Mouse (Mus musculus): ENCODE measurements around the gene Tbc1d22b. TPM values are rescaled to one million over a fixed set of nuclear protein-coding genes. Genes with fewer than 3 reads are reported as not detected.
A peak's percentile ranks its signal among the peaks of the same experiment; 100 is the strongest.
"Not testable (repeated sequence)": the region's sequence is repeated elsewhere in the genome, so short reads cannot be mapped to it uniquely, and the experiment has no call there.

Tbc1d22b gene
- total and polyA plus RNA-seq, 2 experiments from 2014 or later = 29.3 to 38.8 TPM

- no peaks in the 10 kb centered on the region for H3K4me1 ChIP-seq (ENCODE audit: insufficient read depth)
- H3K4me2 ChIP-seq (ENCODE audit: low read depth) = no peak overlapping the region
- H3K27ac ChIP-seq (ENCODE audit: low read depth, low read length) = no peak overlapping the region
- no peaks in the 10 kb centered on the region for H3K36me3 ChIP-seq (ENCODE audit: insufficient read depth)
- ATAC-seq = no peak
- no peak overlapping the region for H3K9ac ChIP-seq
- H3K9me3 ChIP-seq (ENCODE audit: low read length) = no peaks in the 10 kb centered on the region
- 74% methylated on average over 12 of the region's 12 CpGs for WGBS
- H3K4me3 ChIP-seq (ENCODE audit: low read depth, low read length) = no peak overlapping the region
- TF ChIP-seq CTCF (IDR thresholded peaks at IDR 0.05; ENCODE audit: low read depth) = no peak
- DNase-seq = no peak
- H3K27me3 ChIP-seq (ENCODE audit: insufficient read depth, low read length) = no peaks in the 10 kb centered on the region
These were observed 40.5 kb upstream of the Tbc1d22b start for GRCm38 (mm10) chr17:29508927-29509608.

GRCm38 (mm10) chr17:29510691-29511090 lies 38.9 kb upstream of the Tbc1d22b start:
- Histone ChIP-seq H3K9ac (no peak overlapping the region), H3K36me3 (ENCODE audit: insufficient read depth) (no peaks in the 10 kb centered on the region), H3K4me2 (ENCODE audit: low read depth) (no peak overlapping the region), H3K4me1 (ENCODE audit: insufficient read depth) (no peaks in the 10 kb centered on the region), H3K27me3 (ENCODE audit: insufficient read depth, low read length) (no peaks in the 10 kb centered on the region), H3K4me3 (ENCODE audit: low read depth, low read length) (no peak overlapping the region), H3K27ac (ENCODE audit: low read depth, low read length) (no peak overlapping the region), H3K9me3 (ENCODE audit: low read length) (no peaks in the 10 kb centered on the region)
- ATAC-seq (no peak), DNase-seq (no peak)
- no peak for TF ChIP-seq CTCF (IDR thresholded peaks at IDR 0.05; ENCODE audit: low read depth)
- WGBS = 73% methylated on average over 8 of the region's 8 CpGs

DNA sequence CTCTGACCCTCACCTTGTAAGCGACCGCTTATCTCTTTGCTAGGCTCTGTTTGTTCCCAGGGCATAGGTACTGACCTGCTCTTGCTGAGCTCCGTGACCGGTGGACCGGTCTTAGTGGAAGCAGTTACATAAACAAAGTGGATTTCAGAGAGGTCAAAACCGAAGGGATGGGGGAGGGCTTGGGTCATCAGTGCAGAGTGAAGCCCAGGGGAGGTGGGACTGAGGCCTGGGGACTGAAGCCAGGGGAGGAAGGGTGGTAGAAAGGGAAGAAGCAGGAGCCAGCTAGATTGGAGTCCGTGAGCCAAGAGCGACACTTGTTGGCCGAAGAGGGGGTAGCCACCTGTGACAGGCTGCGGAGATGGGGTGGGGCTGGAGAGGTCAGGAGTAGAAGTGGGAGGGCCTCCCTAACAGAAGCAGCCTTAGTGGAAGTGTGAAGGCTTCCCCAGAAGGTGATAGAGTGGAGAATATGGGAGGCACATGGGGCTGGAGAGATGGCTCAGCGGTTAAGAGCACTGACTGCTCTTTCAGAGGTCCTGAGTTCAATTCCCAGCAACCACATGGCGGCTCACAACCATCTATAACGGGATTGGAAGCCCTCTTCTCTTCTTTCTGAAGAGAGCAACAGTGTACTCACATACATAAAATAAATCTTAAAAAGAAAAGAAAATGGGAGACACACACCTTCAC lies 36.4 kb upstream of the Tbc1d22b start:
- DNase-seq (peak; percentile 40), ATAC-seq (peak; percentile 50)
- H3K27ac ChIP-seq (ENCODE audit: low read depth, low read length) = no peak overlapping the region
- H3K9ac ChIP-seq = no peak overlapping the region
- no peak overlapping the region for H3K4me3 ChIP-seq (ENCODE audit: low read depth, low read length)
- H3K4me2 ChIP-seq (ENCODE audit: low read depth) = no peak overlapping the region
- no peaks in the 10 kb centered on the region for H3K36me3 ChIP-seq (ENCODE audit: insufficient read depth)
- no peaks in the 10 kb centered on the region for H3K9me3 ChIP-seq (ENCODE audit: low read length)
- peak; percentile 66 for TF ChIP-seq CTCF (IDR thresholded peaks at IDR 0.05; ENCODE audit: low read depth)
- no peaks in the 10 kb centered on the region for H3K4me1 ChIP-seq (ENCODE audit: insufficient read depth)
- 46% methylated on average over 13 of the region's 13 CpGs for WGBS
- H3K27me3 ChIP-seq (ENCODE audit: insufficient read depth, low read length) = no peaks in the 10 kb centered on the region

DNA sequence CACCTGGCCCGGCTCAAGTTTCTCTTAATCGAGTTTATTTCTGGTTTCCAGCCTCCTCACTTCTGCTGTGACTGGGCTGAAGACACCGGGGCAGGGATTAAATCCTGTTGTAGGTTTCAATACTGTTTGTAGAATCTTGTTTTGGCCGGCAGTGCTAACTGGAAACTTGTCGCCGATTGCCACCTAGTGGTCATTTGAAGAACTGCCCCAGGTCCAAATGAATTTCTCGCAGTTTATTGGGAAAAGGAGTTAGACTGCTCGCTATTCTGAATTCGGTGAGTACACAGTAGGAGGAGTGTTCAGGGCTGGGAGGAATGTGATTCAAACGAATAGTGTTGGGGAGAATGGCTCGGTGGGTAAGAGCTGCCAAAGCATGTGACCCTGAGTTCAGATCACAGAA lies 35.1 kb upstream of the Tbc1d22b start:
- Histone ChIP-seq H3K4me3 (ENCODE audit: low read depth, low read length) (no peak overlapping the region), H3K4me2 (ENCODE audit: low read depth) (no peak overlapping the region), H3K27ac (ENCODE audit: low read depth, low read length) (no peak overlapping the region), H3K4me1 (ENCODE audit: insufficient read depth) (no peaks in the 10 kb centered on the region), H3K9me3 (ENCODE audit: low read length) (no peaks in the 10 kb centered on the region), H3K9ac (no peak overlapping the region), H3K36me3 (ENCODE audit: insufficient read depth) (no peaks in the 10 kb centered on the region), H3K27me3 (ENCODE audit: insufficient read depth, low read length) (no peaks in the 10 kb centered on the region)
- peak; percentile 96 for TF ChIP-seq CTCF (IDR thresholded peaks at IDR 0.05; ENCODE audit: low read depth)
- DNase-seq (peak; percentile 92), ATAC-seq (peak; percentile 77)
- WGBS = 3% methylated on average over 11 of the region's 11 CpGs

- not testable (repeated sequence) for H3K4me1 ChIP-seq (ENCODE audit: insufficient read depth); DNase-seq; H3K27ac ChIP-seq (ENCODE audit: low read depth, low read length); ATAC-seq; H3K4me3 ChIP-seq (ENCODE audit: low read depth, low read length); H3K9ac ChIP-seq; H3K9me3 ChIP-seq (ENCODE audit: low read length); H3K36me3 ChIP-seq (ENCODE audit: insufficient read depth); H3K27me3 ChIP-seq (ENCODE audit: insufficient read depth, low read length); H3K4me2 ChIP-seq (ENCODE audit: low read depth)
- 93% methylated on average over 5 of the region's 5 CpGs for WGBS
These were observed 30.9 kb upstream of the Tbc1d22b start for GRCm38 (mm10) chr17:29518665-29519064.

DNA sequence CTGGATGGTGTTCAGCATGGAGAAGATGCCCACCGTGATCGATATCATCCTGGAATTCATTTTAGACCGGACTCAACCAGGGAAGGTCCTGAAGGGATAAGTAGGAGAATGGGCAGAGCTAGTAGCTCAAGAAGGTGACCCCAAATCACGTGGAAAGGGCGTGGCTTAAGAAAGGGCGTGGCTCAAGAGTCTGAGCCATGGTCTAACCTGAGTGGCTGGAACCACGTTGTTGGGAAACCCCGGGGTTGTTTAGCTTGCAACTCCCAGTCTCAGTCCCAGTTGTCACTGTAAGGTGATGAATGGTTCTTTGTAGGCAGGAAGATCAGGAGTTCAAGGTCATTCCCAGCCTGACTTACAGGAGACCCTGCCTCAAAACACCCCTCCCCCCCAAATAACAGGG lies 29.9 kb upstream of the Tbc1d22b start:
- ATAC-seq (no peak), DNase-seq (no peak)
- no peak overlapping the region for H3K9ac ChIP-seq
- no peak overlapping the region for H3K4me2 ChIP-seq (ENCODE audit: low read depth)
- H3K36me3 ChIP-seq (ENCODE audit: insufficient read depth) = no peaks in the 10 kb centered on the region
- H3K9me3 ChIP-seq (ENCODE audit: low read length) = no peaks in the 10 kb centered on the region
- H3K27me3 ChIP-seq (ENCODE audit: insufficient read depth, low read length) = no peaks in the 10 kb centered on the region
- no peak overlapping the region for H3K4me3 ChIP-seq (ENCODE audit: low read depth, low read length)
- TF ChIP-seq CTCF (IDR thresholded peaks at IDR 0.05; ENCODE audit: low read depth) = no peak
- H3K27ac ChIP-seq (ENCODE audit: low read depth, low read length) = no peak overlapping the region
- 79% methylated on average over 8 of the region's 8 CpGs for WGBS
- H3K4me1 ChIP-seq (ENCODE audit: insufficient read depth) = no peaks in the 10 kb centered on the region

DNA sequence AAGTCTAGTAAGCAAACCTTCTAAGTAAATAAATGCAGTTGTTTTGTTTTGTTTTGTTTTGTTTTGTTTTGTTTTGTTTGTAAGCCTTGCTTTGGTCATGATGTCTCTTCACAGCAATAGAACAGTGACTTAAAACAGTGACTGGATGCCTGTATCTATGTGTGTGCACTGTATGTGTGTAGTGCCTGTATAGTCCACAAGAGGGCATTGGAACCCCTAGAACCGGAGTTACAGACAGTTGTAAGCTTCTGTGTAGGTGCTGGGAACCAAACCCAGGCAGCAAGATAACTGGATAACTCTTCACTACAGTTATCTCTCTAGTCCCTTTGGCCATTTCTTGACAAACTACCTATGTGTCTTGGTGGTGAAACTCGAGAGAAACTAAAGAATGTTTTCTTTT lies 24.0 kb upstream of the Tbc1d22b start:
- no peak overlapping the region for H3K27ac ChIP-seq (ENCODE audit: low read depth, low read length)
- ATAC-seq = no peak

More for the DNA sequence above, 24.0 kb upstream of the Tbc1d22b start:
- 84% methylated on average over 2 of the region's 2 CpGs for WGBS
- H3K4me2 ChIP-seq (ENCODE audit: low read depth) = no peak overlapping the region
- no peaks in the 10 kb centered on the region for H3K36me3 ChIP-seq (ENCODE audit: insufficient read depth)
- H3K27me3 ChIP-seq (ENCODE audit: insufficient read depth, low read length) = no peaks in the 10 kb centered on the region
- no peak overlapping the region for H3K4me3 ChIP-seq (ENCODE audit: low read depth, low read length)
- DNase-seq = no peak
- no peaks in the 10 kb centered on the region for H3K4me1 ChIP-seq (ENCODE audit: insufficient read depth)
- no peaks in the 10 kb centered on the region for H3K9me3 ChIP-seq (ENCODE audit: low read length)
- no peak overlapping the region for H3K9ac ChIP-seq
- TF ChIP-seq CTCF (IDR thresholded peaks at IDR 0.05; ENCODE audit: low read depth) = 0 out of 2 replicates have a peak, but pooled peaks have one; percentile 13
